Mouse (Mus musculus) megakaryocyte-erythroid progenitor cell, adult 5-6 weeks (primary cell): ENCODE data around the gene Lrrc18. TPM values are rescaled to one million over a fixed set of nuclear protein-coding genes. Genes with fewer than 3 reads are reported as not detected.

Source experiments
- ATAC-seq: replicated peaks from 2 replicates; pipeline ENCODE4 v1.8.0; 2016; ENCODE audit warnings: mild to moderate bottlenecking, inconsistent platforms; ENCODE audit not compliant: severe bottlenecking, poor library complexity, low FRiP score, low TSS enrichment
- total RNA-seq, 2 experiments: library from RNA; stranded (forward) in 1 of 2; stranded (reverse) in 1 of 2; fragments of 200-1000, 215-1000 nt in 1 of 2; fragments of >200 nt in 1 of 2; fragmentation: Nextera tagmentation in 1 of 2; gene quantifications; 2 replicates each; pipeline ENCODE4 v1.2.3; 2014 to 2017

Gene Lrrc18
- total RNA-seq, 2 experiments from 2014 or later = not detected

GRCm38 (mm10) chr14:33036811-33037210 is 45.6 kb downstream of the Lrrc18 start:
- no peak for ATAC-seq

- no peak for ATAC-seq
Measured at GRCm38 (mm10) chr14:33045217-33045616, 54.0 kb downstream of the Lrrc18 start.

GRCm38 (mm10) chr14:33053441-33053840 is 62.3 kb downstream of the Lrrc18 start:
- no peak for ATAC-seq

- no peak for ATAC-seq
Measured at GRCm38 (mm10) chr14:33058881-33059660, 67.9 kb downstream of the Lrrc18 start.

- ATAC-seq = no peak
Measured at GRCm38 (mm10) chr14:33062996-33063395, 71.8 kb downstream of the Lrrc18 start.

Other genes with a start within 250 kb of the Lrrc18 start
- gene Tmem273, start 205.4 kb upstream of the Lrrc18 start, total RNA-seq (2014; fragmentation: Nextera tagmentation) = not detected in 2 replicates
- not detected in 2 replicates for gene Tmem273, start 205.4 kb upstream of the Lrrc18 start, total RNA-seq (2017)
- not detected in 2 replicates for gene Fam170b, start 157.4 kb upstream of the Lrrc18 start, total RNA-seq (2014; fragmentation: Nextera tagmentation)
- not detected in 2 replicates for gene Fam170b, start 157.4 kb upstream of the Lrrc18 start, total RNA-seq (2017)
- gene Vstm4, start 134.6 kb upstream of the Lrrc18 start, total RNA-seq (2014; fragmentation: Nextera tagmentation) = not detected in 2 replicates
- not detected in 2 replicates for gene Vstm4, start 134.6 kb upstream of the Lrrc18 start, total RNA-seq (2017)
- 8.6 and 18.4 TPM in 2 replicates for gene Wdfy4, start 194.1 kb downstream of the Lrrc18 start, total RNA-seq (2014; fragmentation: Nextera tagmentation)
- 6.5 and 18.9 TPM in 2 replicates for gene Wdfy4, start 194.1 kb downstream of the Lrrc18 start, total RNA-seq (2017)
- gene Arhgap22, start 222.6 kb downstream of the Lrrc18 start, total RNA-seq (2014; fragmentation: Nextera tagmentation) = not detected in 2 replicates
- not detected in 2 replicates for gene Arhgap22, start 222.6 kb downstream of the Lrrc18 start, total RNA-seq (2017)